Mouse (Mus musculus): Measurements from ENCODE around the gene Huwe1.

Gene Huwe1

DNA sequence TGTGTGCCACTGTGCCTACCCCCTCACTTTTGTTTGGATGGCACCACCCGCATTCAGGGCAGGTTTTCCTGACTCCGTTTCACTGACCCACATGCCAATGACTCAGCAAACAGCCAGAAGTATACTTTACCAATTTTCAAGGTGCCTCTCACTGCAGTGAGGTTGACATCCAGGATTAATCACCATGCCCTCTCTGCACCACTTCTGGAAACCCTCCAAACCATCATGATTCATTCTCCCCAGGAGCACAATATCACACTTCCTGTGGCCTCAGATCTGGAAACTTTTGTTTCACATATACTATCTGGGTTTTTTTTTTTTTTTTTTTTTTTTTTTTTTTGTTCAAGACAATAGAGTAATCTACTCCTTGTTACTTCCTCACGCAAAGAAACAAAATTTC, 150.6 kb downstream of the Huwe1 start:
- DNase-seq (ENCODE audit: low spot score in 2 of 2) = no peak
